Mouse (Mus musculus): Measurements from ENCODE around the gene Rbfox3. TPM values are rescaled to one million over a fixed set of nuclear protein-coding genes. Genes with fewer than 3 reads are reported as not detected.

The Rbfox3 gene
- total RNA-seq, 2 experiments from 2014 or later: 0.10 to 0.31 TPM

DNA sequence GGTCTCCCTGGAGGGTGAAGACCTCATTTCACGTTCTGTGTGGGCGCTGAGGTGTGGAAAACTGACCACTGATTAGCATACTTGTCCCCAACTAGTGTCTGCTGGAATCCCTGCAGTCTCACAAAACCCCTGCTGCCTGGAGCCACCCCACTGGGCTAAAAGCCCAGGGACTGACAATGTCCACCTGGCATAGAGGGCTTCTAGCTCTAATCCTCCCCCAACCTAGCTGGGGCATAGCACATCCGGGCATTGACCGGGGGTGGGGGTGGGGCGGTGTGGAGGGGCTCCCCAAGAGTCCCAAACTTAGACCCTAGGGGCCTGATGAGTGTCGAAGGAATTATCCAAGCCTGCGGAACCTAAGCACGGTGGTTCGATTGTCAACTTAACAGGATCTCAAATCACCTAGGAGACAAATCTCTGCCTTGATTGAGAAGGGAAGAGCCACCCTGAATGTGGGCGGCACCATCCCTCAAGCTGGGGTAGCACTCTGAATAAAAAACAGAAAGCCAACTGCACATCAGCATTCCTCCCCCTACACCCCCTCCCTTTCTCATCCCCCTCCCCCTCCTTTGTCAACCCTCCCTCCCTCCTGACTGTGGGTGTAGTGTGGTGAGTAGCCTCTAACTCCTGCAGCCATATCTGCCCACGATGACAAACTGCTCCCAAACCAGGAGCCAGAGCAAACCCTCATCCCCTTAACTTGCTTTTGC, 29.5 kb downstream of the Rbfox3 start:
- DNase-seq (ENCODE audit: low spot score in 2 of 2): no peak

DNA sequence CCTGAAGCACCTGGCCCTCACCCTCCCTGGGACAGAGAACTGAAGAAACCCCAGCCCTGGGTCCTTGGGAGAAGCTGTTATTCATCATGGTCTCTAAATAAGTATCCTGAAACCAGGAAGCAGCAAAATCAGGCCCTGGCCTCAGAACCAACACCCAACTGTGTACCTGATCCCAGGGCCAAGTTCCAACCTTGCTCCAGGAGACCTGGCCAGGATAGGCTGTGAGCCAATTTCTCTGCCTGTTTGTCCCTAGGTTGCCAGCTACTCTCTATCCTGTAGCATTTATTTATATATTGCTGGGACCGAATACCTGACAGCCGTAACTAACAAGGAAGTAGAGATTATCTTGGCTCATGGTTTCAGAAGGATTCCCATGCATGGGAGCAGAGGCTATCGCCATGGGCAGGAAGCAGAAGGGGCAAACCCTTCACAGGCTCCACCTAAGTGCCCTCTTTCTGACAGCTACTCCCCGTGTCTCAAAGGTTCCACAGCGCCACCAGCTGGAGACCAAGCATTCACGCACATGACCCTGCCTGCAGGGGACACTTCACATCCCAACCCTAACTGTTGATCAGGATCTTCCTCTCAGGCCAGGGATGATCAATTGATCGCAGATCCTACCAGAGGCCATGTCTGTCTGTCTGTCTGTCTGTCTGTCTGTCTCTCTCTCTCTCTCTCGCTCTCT, 31.8 kb downstream of the Rbfox3 start:
- DNase-seq (ENCODE audit: low spot score in 2 of 2): no peak

DNA sequence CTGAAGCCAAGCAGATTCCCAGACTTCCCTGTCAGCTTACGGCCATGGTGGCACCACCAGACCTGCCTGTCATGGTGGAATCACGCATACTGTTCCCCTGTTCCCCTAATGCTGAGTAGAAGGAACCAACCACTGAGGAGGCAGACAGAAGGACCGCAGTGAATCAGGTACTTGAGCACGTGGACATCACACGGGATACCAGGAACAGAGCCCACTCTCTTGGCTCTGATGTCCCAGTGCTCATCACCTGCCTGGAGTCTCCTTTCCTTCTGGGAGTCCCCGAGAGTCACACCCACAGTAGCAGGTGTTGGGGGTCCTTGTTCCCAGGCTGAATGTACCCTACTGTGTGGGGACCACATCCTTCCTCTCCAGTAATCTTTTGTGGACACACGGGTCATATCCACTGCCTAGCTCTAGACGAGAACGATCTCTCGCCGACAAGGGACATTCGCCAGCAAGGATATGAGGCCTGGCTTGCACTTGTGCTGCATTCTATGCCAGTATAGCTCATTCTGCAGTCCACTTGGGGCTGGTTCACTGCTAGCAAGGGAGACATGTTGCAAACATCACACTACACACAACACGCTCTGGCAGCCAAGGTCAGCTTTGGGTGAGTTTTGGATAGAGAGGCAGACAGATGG, 32.7 kb downstream of the Rbfox3 start:
- DNase-seq (ENCODE audit: low spot score in 2 of 2): no peak

DNA sequence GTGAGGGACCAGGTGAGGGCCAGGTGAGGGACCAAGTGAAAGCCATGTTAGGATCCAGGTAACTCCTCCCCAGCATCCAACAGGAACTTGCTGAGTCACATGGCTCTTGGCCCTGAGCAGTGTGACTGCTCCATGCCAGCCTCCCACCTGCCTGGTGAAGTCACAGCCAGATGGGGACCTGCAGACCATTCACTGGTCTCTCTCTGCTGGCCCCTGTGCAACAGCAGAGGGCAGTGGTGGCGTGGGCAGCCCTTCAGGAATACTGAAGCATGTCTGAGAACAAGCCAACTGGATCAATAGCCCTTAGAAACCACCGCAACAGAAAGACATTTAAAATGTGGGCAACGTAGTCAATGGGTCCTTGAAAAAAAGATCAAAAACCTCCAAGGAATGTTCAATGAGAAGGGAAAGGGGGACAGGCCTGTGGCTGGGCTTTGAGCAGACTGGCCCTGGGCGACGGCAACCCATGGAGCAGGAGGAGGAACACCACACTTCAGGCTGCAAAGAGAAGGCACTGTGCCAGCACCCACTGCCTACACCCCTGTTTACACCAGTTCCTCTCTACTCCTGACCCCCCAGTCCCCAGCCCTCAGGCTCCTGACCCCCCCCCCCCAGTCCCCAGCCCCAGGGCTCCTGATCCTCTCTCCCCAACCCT, 36.0 kb downstream of the Rbfox3 start:
- DNase-seq (ENCODE audit: low spot score in 2 of 2): no peak

DNA sequence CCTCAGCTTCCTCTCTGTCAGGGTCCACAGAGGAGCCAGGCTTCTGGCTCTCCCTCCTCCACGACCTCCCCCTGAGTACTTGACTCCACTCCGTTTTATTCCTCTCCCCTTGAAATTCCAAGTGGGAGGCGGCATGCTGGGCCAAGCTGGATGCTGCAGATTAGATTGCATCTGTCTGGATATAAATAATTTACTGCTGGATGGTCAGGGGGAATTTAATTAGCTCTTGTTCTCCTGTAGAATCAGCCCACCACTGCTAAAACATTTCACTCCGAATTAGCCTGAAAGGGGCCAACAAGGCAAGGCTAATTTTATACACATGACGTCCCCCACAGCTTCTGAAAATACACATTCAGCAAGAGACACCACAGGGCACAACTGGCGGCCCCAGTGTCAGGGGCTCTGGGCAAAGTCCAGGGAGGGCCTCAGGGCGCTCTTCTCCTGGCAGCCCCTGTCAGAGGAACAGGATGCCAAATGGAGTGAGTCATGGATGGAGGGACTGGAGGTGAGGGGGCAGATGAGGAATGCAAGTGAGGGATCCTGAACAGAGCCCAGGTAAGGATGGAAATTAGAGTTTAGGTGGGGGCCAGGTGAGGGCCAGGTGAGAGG, 36.8 kb downstream of the Rbfox3 start:
- no peak for DNase-seq (ENCODE audit: low spot score in 2 of 2)

DNA sequence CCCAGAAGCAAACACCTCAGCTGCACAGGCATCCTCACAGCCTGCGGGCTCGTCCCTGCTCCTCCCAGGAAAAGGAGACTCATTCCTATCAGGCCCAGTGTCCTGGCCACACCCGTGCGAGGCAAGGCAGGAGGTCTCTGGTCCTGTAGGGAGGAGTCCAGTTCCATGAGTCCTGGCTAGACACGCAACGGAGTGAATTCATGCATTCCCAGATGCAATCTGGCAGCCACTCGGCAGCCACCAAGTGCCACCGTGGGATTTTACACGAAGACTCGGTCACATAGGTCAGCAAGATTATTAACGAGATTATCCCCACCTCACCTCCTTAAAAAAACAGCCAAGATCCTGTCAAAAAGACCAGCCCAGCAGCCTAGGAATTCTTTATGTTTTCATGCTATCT, 37.4 kb downstream of the Rbfox3 start:
- DNase-seq (ENCODE audit: low spot score in 2 of 2): no peak

DNA sequence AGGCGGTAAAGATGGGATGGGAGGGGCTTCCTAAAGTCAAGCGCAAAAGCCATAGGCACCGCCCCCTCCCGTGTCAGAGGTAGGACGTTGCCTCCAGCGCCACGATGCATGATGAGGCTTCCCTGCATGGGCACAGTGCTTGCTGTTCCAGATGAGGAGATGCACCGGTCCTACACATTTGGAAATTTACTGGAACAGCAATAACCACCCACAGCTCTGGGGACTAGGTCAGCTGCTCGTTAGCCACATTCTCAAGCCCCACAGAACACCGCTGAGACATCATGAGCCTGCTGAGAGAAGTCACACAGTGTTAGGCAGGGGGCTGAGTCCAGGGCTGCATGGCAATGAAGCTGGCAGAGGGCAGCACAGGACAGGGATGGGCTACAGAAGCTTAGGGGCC, 39.9 kb downstream of the Rbfox3 start:
- no peak for DNase-seq (ENCODE audit: low spot score in 2 of 2)

DNA sequence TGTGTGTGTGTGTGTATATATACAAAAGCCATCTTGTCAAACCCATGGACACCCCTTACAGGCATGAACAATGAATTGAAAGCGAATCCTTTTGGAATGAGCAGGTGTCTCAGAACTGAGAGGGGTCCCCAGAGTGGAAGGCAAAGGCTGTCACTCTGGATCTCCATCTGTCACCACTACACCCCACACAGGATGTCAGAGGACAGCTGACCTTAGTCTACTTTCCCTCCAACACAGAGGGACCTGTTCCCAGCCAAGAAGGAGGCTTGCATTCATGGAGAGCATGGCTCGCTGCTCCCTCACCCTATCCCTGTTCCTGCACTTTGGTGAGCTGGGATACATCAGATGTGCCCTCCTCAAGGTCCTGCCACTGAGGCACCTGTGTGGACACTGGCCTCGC, 48.0 kb downstream of the Rbfox3 start:
- DNase-seq (ENCODE audit: low spot score in 2 of 2): no peak

DNA sequence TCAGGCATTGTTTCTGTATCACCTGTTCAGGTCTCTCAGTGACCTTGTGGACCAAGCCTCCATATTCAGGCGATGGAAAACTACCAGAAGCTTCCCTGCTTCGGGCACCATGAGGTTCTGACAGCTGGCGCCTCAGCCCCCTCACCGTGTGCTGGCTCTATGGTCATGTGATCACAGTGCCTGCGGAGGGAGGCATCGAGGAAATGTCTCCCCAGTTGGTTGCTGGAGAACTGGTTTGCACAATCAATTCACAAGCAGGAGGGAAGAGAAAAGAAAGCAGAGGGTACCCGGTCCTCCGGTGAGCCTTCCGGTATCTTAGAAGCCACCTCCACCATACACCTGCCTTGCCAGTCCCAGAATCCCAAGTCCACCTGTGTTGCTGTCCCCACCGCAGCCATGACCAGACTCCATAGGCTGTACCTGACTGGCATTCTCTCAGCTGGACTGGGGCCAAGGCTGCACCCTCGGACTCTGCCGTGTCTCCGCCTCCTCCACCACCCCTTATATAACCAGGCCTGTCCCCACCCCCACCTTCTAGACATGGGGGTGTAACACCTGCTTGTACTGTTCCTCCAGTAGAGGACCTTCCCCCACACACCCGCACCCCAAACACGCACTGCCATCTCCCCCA, 49.5 kb downstream of the Rbfox3 start:
- DNase-seq (ENCODE audit: low spot score in 2 of 2): no peak

DNA sequence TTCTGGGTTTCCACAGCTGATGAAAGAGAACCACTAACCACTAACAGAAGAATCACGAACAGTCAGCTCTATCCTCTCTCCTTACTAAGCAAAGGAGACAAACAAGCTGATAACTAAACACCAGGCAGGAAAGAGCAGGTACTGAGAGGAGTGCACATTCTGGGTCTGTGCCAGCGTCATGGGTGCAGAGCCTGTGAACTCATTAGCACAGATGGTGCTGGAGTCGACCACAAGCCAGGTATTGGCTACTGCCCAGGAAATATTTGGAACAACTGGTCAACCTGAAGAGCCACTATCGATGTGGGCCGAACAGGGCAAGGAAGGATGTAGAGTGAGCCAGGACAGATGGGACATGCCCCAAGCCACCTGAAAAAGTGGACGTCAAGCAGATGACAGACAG, 50.2 kb downstream of the Rbfox3 start:
- DNase-seq (ENCODE audit: low spot score in 2 of 2): no peak

DNA sequence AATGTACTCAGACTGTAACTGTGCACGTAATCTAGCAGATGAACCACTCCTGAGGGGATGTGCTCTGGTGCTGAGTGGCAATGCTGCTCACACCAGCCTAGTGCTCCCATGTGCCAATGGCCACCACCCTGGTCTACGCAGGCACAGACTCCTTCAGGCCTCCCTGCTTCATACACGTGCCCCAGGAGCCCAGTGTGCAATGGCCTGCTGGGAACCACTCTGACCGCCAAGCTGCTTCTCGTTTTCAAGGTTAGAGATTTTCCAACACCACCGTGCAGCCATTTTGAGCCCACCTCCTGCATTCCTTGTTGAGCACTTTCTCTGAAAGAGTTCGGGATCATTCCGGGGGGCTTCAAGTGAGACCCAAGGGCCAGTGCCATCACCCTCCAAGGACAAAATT, 50.6 kb downstream of the Rbfox3 start:
- DNase-seq (ENCODE audit: low spot score in 2 of 2): no peak

DNA sequence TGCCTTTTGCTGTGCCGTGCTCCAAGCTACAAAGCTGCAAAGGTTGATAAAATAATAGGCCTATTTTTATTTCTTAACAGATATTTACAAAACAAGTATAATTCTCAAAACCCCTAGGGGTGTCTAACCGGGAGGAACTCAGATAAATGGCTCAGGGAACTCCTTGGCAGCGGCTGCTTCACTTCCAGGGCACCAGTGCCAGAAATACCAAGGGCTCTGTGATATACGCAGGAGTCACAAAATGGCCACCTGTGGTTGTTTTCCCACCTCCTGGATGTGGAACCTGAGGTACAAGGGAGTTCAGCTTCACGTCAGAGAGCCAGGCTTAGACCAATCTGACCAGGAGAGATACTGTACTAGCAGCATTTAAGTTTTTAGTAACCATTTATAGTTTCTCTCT, 51.6 kb downstream of the Rbfox3 start:
- DNase-seq (ENCODE audit: low spot score in 2 of 2): no peak

DNA sequence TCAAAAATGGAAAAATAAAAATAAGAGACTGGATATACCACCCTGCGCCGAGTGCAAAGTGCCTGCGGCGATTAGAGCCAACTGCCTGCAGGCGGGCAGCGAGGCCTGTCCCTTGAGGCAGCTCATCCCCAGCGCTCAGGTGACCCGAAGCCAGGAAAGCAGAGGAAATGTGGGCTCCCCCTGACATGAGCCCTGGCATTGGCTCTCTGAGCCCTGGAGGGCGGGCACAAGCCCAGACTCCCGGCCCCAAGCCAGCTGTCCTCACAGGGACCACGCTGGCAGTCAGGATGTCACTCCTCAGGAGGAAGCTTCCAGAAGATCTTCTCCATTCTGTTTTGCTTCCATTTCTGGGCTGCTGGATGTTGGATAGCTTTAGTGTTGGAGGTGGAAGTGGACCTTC, 53.1 kb downstream of the Rbfox3 start:
- no peak for DNase-seq (ENCODE audit: low spot score in 2 of 2)

DNA sequence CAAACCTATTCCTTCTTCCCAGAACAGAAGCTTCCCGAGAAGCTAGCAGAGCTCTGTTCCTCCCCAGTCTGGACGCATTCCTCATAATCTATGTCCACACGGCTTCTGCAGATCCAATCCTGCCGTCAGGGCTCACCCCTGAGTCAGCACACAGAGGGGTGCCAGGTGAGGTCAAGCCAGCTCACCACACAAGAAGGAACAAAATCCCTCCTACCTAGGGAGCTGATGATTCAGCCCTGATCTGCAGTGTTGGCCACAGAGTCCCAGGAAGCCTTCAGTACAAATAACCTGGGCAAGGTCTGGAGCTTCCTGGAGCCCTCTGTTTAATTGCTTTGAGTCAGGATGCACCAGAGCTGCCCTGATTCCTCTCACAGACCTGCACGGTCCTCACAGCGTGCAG, 60.0 kb downstream of the Rbfox3 start:
- DNase-seq (ENCODE audit: low spot score in 2 of 2): no peak

DNA sequence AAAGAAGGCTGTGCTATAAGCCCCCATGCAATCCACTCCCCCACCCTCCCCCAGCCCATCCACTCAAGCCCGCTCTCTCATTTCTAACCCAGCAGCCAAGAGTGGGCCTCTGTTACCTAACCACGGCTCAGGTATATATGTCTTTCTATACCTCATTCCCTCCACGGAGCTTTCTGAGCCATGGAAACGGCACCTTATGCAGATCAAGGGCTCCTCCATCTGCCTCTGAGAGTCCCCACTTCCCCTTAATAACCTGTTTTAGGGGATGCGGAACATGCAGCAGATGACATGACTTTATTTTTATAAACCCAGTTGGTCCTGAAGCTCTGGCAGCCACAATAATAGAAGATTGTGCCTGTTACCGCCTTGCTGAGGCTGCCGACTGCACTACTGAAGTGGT, 63.4 kb downstream of the Rbfox3 start:
- DNase-seq (ENCODE audit: low spot score in 2 of 2): no peak

DNA sequence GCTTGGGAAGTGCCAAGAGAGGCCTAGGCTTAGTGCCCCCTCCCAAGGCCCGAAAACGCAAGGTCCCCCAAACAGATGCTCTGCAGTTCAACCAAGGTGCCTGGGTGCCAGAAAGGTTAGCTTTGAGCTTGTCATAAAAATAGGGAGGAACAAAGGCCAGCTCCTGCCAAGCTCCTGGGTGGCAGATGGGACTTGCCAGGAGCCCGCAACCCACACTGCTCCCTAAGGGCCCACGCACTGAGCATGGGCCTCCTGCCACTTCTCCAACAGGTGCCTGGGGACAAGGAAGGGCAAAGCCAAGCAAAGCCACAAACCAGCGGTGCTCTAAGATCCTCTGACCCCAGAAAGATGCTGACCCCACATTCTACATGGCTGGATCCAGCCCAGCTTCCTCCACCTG, 70.4 kb downstream of the Rbfox3 start:
- no peak for DNase-seq (ENCODE audit: low spot score in 2 of 2)

DNA sequence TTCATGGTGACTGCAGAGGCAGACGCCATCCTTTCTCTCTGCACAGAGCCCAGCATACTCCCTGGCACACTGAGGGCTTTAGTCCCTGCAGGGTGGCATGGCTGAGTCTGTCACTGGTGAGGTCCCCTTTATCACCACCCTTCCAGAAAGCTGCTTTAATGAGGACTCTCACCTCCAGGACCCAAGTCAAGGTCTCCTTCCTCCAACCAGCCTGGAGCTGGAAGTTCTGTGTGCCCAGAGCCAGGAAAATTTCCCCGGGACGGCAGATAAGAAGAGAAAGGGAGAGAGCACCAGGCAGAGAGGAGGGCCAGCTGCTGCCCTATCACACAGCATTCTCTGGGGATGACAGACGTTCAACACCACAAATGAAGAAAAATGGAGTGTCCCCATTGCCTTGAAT, 73.2 kb downstream of the Rbfox3 start:
- DNase-seq (ENCODE audit: low spot score in 2 of 2): no peak

DNA sequence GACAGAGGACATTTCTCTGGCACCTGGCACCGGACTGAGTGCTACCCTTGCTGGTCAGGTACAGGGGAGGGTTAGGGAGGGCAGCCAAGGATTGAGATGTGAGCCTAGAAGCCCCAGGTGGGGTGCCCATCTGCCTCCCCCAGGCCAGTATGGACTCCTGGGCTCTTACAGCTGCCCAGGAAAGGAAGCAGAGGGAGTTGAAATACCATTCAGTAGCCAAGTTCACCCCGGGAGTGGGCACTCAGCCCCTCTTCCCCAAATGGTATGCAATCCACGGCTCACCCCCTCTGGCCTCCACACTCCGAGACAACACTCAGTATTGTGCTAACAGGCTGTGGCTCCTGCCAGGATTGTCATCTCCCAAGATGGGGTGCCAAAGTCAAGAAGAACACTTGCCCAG, 74.5 kb downstream of the Rbfox3 start:
- no peak for DNase-seq (ENCODE audit: low spot score in 2 of 2)

DNA sequence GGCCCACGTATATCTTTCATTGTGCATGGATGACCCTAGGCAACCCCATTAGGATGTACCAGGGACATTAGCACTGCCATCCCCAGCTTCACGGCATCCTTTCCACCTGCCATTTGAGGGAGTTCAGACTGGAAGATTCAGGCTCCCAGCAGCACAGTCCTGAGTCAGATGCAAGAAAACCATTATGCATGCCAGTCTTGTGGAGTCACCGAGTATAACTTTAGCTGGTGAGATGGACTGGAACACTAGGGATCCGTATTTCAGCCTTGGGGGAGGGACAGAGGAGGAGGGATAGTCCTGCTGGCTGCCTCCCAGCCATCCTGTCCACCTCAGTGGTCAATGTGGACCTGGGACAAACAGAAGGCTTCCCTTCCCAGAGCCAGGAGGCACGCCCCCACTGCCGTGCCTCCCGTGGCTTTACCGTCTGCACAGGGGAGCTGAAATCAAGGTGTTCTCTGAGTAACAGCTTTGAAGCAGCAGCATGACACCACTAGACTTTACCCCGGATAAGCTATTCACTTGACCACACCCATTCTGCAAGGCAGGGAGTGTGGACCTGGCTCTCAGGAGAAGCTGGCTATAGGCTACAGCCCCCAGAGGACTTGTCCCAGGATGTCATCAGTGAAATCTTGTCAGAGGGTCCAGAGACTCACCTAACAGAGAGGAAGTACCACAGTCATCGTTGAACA, 78.5 kb downstream of the Rbfox3 start:
- no peak for DNase-seq (ENCODE audit: low spot score in 2 of 2)

DNA sequence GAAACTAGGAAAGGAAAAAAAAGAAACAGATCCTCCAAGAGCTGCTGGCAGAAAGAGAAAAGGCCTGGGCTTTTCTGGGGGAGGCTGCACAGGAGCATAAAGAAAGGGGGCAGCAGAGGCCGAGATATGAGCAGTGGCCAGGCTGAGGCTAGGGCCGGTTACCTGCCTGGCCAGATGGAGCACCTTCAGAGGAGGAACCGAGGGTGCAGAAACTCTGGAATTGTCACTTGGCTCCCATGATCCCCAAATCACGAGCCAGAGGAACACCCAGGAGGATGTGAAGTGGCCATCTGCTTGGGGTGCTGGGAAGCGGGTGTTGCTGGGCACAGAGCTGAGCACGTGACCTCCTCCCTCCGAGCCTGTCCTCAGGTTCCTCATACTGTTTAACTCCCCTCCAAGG, 79.7 kb downstream of the Rbfox3 start:
- no peak for DNase-seq (ENCODE audit: low spot score in 2 of 2)

Measured in gastrocnemius, postnatal 4 days (tissue).